Mouse (Mus musculus) left cerebral cortex, postnatal 25 days (tissue): Measurements from ENCODE around the gene Scfd2. TPM values are rescaled to one million over a fixed set of nuclear protein-coding genes. Genes with fewer than 3 reads are reported as not detected.

ENCODE experiments used
- DNase-seq, 2 experiments: peaks; one replicate each; pipeline ENCODE4 v3.0.0; 2022; ENCODE audit warnings: low spot score in 2 of 2, mixed read lengths in 1 of 2
- intact Hi-C: fragments of 180-260 bp; cut with DNase I; formaldehyde crosslinking; loops from one replicate; pipeline ENCODE4 v1.15.1; 2025
- total RNA-seq, 2 experiments: library from RNA; stranded (reverse); gene quantifications; 2 replicates each; pipeline ENCODE4 v1.2.3; 2021

Scfd2 gene
- total RNA-seq, 2 experiments from 2014 or later: 27.9 to 28.1 TPM

DNA sequence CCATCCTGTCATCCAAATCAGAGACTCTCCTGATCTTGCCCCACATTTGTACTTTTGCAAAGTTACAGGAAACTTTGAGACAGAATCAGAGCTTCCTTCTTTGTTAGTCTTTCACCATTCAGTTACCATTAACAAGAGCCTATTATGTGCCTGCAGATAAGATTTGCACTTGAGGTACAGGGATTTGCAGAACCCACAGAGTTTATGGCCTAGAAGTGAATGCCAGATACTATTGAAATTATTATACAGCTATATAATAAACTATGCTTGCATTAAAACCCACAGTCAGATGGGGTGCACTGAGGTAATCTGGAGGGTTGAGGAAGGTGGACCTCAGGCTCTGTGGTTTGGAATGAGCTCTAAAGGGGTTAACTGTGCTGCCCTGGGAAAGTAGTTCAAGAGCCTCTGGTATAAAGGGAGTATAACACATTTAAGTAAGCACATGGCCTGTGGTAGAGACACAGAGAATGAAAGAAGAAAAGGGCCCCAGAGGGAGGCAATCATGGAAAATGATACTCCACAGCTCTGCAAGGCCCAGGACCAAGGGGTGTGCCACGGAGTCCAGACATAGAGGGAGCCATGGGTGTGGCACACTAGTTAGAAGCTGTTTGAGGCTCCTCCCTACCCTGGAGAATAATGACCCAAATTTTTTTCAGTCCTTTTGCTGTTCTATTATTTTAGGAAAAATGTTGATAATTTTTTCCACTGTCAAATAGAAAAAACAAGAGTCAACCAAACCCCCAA lies 144.2 kb downstream of the Scfd2 start:
- DNase-seq: no peak
- intact Hi-C loops: no loop called here

DNA sequence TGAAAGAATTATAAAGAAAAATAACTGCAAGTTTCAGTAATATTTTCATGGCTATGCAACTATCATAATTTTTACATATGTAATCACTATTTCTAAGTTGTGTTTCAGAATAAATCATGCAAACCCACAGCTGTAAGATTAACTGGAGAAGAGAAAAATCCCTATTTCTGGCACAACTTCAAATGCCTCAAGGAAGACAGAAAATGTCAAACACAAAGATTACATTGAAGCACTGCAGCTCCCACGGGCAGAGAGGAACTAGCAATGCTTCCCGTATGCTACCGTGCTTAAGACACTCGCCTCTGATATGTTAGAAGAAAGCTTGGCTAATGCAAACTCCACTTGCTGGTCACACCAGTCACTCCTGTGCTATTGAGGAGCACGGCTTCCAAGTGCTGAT lies 151.5 kb downstream of the Scfd2 start:
- DNase-seq: no peak
- intact Hi-C loops: no loop called here

- no peak for DNase-seq
- intact Hi-C loops: no loop called here
These were observed 164.9 kb downstream of the Scfd2 start for GRCm38 (mm10) chr5:74366710-74367101.

DNA sequence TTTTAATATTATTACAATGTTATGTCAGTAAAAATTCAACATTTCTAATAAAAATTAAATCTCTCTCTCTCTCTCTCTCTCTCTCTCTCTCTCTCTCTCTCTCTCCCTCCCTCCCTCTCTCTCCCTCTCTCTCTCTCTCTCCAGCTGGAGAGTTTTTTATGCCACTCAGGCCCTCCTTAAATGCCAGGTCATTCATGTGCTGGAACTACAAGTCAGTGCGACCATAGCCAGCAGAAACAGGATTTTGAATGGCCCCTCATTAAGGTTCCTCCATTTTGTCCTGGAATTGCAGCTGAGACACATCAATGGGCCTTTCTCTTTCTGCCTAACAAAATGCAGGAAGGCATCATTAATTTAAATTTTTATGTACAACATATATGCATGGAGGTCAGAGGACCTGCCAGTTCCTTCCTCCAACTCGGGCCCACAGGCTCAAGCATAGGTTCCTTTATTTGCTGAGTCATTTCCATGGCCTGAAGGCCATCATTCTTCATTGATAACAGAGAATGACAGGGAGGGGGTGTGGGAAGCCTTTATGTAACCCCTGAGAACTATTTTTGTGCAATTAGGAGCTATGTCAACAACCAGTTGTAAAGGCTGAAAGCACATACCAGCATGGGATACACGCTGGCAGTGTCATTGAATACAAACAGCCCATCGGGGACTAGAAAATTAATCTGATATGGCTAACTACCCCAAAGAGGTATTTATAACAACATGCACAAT lies 165.4 kb downstream of the Scfd2 start:
- intact Hi-C loops: no loop called here
- DNase-seq: no peak

- DNase-seq: no peak
- intact Hi-C loops: no loop called here
These were observed 166.2 kb downstream of the Scfd2 start for GRCm38 (mm10) chr5:74365408-74365807.

DNA sequence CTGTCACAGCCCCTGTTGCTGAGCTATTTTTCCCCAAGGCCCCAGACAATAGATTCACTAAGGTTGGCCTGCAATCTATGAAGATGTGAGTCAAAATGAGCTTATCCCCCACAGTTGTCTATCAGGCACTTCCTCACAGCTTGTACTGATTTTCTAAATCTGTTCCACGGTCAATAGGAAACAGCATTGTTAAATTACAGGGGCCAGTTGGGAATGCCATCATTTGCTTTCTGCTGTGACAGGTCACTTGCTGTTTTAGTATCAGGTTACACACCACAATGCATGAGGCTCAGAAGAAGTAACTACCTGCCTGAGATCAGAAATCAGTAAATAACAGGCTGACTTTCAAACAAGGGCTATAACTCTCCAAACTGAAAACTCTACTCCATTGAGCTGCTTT lies 168.3 kb downstream of the Scfd2 start:
- intact Hi-C loops: no loop called here
- no peak for DNase-seq

- intact Hi-C loops: no loop called here
- DNase-seq: no peak
These were observed 170.0 kb downstream of the Scfd2 start for GRCm38 (mm10) chr5:74361531-74361930.

GRCm38 (mm10) chr5:74358033-74358432 lies 173.5 kb downstream of the Scfd2 start:
- DNase-seq: no peak
- intact Hi-C loops: no loop called here

- intact Hi-C loops: no loop called here
These were observed 176.0 kb downstream of the Scfd2 start for GRCm38 (mm10) chr5:74355416-74356177.

DNA sequence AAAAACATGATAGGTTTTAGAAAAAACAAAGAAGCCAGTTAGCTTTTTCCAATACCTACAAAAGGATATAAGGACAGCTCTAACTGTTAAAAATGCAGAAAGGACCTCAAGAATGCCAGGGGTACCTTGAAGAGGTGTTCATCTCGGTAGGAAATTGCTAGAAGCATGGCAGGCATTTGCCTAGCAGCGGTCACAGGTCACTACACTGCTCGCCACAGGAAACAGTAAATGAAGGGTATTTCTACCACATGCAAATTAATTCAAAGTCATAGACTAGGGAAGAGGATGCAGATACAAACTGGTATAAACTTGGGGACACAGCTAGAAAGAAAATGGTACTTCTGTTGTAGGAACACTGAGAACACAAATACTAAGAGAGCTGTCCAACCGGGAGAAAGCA lies 180.7 kb downstream of the Scfd2 start:
- intact Hi-C loops: no loop called here
- no peak for DNase-seq

More at GRCm38 (mm10) chr5:74355416-74356177, 176.0 kb downstream of the Scfd2 start:
- DNase-seq: no peak

GRCm38 (mm10) chr5:74348079-74348870 lies 183.3 kb downstream of the Scfd2 start:
- intact Hi-C loops: loop anchor here (5.0 kb wide), 1 partner anchor 1451 kb away; no protein-coding TSS in a partner anchor
- peak; percentile 11 to 43 for DNase-seq

- DNase-seq: peak in 1 of 2 experiments; percentile 43
- intact Hi-C loops: no loop called here
These were observed 188.5 kb downstream of the Scfd2 start for GRCm38 (mm10) chr5:74343045-74343444.

DNA sequence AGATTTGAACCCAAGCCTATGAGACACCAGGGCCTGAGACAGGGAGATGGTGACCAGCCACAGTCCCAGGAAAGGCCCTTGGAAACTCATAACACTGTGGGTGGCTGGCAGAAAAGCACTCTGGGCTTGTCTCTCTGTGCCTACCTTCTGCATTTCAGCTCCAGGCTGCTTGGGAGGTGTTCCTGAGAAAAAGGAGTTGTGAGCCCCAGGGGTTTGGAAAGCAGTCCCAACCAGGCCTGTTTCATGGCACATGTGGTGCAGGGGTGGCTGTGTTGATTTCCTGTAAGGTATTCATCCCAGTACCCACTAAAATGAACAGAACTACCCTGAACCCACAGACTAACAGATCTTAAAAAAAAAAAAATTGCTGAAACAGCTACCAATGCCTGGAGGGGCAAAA lies 189.0 kb downstream of the Scfd2 start:
- peak; percentile 21 to 83 for DNase-seq
- intact Hi-C loops: no loop called here

DNA sequence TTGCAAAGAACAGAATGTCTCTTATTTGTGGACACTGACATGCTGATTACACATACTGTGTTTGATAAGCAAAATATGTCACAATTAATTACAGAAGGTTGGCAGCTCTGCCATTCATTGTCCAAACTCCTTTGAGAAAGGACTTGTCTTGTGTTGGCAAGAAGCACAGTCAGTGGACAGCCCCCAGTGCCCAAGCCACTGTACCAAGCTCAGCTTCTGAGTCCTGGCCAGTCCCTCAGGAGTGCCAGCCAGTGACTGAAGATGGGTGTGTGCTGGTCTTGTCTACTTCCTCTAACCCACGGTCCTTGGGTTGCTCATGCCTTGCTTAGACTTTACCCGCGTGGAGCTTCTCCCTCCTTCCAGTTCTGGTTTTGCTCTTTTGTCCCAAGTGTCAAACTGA lies 194.1 kb downstream of the Scfd2 start:
- DNase-seq: no peak
- intact Hi-C loops: no loop called here

DNA sequence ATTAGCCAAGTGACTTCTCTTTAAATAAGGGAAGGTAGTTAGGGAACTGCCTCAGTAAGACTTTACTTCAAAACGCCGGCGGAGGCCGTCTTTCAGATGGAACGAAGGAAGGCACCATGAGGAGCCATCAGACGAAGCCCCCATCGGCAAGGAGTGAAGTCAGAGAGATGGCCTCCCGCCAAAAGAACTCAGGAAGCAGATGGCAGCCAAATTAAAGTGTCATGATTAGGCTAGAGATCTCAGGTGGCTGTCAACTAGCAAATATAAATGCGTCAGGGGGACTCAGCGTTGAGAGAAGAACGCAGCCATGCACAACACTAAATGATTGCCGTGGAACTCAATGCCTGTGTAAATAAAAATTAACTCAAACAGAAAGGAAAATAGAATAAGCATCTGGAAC lies 194.8 kb downstream of the Scfd2 start:
- intact Hi-C loops: no loop called here
- no peak for DNase-seq

DNA sequence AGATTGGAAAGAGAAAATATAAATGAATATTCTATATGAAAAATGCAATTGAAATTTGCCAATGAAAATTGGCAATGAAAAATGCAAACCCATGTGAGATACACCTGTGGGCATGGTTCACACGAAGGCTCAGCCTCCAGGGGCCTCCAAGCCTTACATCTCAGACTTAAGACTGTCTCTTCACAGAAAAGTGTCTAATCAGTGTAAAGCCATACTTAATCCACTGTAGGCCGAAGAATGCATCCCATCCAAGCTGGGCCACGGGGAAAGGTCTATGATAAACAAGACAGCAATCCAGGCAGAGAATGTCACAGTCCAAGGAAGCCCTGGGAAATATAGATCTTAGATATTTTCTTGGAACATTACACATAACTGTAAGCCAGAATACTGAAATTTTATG lies 198.3 kb downstream of the Scfd2 start:
- intact Hi-C loops: no loop called here

GRCm38 (mm10) chr5:74326228-74326627 lies 205.3 kb downstream of the Scfd2 start:
- no peak for DNase-seq
- intact Hi-C loops: no loop called here

More for the DNA sequence above, 198.3 kb downstream of the Scfd2 start:
- no peak for DNase-seq

DNA sequence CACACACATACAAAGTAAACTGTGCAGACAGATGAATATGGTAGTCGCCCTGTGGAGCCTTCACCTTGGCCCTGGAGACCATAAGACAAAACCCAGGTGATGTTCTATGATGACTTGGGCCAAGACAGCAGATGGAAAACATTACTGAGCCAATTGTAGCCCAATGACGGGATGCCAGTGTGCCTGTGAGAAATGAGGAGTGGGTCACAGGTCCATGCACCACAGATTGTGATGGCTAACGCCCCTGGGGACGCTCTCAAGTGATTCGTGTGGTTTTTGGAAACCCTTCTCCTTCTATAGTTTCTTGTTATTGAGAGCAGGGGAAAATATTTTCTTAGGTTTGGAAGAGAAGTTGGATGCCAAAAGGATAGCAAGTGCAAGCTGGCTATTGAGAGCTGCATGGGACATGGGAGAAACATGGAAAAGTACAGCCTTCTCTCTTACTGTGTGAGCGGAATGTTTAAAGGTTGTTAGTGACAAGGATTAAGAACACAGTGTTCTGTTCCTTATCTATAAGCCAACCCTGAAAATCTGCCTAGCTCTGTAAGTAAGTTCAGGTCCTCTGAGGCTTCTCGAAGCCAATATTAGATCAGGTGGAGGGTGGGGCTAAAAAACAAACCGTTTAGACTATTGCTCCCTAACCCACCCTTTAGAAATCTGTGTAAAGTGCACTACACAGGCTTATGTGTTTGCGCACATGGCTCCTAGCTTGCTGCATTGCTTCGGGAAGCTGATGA lies 210.4 kb downstream of the Scfd2 start:
- intact Hi-C loops: no loop called here
- DNase-seq: no peak

- no peak for DNase-seq
- intact Hi-C loops: no loop called here
These were observed 212.0 kb downstream of the Scfd2 start for GRCm38 (mm10) chr5:74319551-74319950.
